Mouse (Mus musculus): ENCODE results near the gene Frat1. TPM values are rescaled to one million over a fixed set of nuclear protein-coding genes. Genes with fewer than 3 reads are reported as not detected.
"Not testable (repeated sequence)": the region's sequence is repeated elsewhere in the genome, so short reads cannot be mapped to it uniquely, and the experiment has no call there.

Frat1 gene
- total RNA-seq, 2 experiments from 2014 or later: 20.4 to 21.7 TPM

- intact Hi-C loops (cut with DNase I): no loop called here
Observed at GRCm38 (mm10) chr19:41841105-41841750, 11.5 kb downstream of the Frat1 start.

GRCm38 (mm10) chr19:41842196-41842595 lies 12.4 kb downstream of the Frat1 start:
- intact Hi-C loops (cut with DNase I): no loop called here
- peak; percentile 16 for DNase-seq

More at GRCm38 (mm10) chr19:41841105-41841750, 11.5 kb downstream of the Frat1 start:
- DNase-seq: no peak

- intact Hi-C loops (cut with DNase I): no loop called here
- no peak for DNase-seq
Observed at GRCm38 (mm10) chr19:41842706-41843105, 12.9 kb downstream of the Frat1 start.

- intact Hi-C loops (cut with DNase I): no loop called here
- no peak for DNase-seq
Observed at GRCm38 (mm10) chr19:41844345-41844744, 14.6 kb downstream of the Frat1 start.

GRCm38 (mm10) chr19:41846366-41847090 lies 16.8 kb downstream of the Frat1 start:
- no peak for DNase-seq
- intact Hi-C loops (cut with DNase I): no loop called here

GRCm38 (mm10) chr19:41847091-41847581 lies 17.4 kb downstream of the Frat1 start:
- intact Hi-C loops (cut with DNase I): no loop called here
- peak; percentile 39 for DNase-seq

GRCm38 (mm10) chr19:41847614-41847991 lies 17.8 kb downstream of the Frat1 start:
- peak; percentile 53 for DNase-seq
- intact Hi-C loops (cut with DNase I): not testable (repeated sequence)

- DNase-seq: peak; percentile 92
- intact Hi-C loops (cut with DNase I): no loop called here
Observed at GRCm38 (mm10) chr19:41847992-41848851, 18.5 kb downstream of the Frat1 start, which contains the start of gene Frat2. TSS of gene Frat2 (minus strand) at chr19:41848132.

- no peak for DNase-seq
- intact Hi-C loops (cut with DNase I): no loop called here
Observed at GRCm38 (mm10) chr19:41850021-41850718, 20.4 kb downstream of the Frat1 start.

- DNase-seq: no peak
- intact Hi-C loops (cut with DNase I): no loop called here
Observed at GRCm38 (mm10) chr19:41850719-41851543, 21.2 kb downstream of the Frat1 start.

- intact Hi-C loops (cut with DNase I): no loop called here
- no peak for DNase-seq
Observed at GRCm38 (mm10) chr19:41852423-41852822, 22.7 kb downstream of the Frat1 start.

GRCm38 (mm10) chr19:41857086-41857762 lies 27.5 kb downstream of the Frat1 start:
- intact Hi-C loops (cut with DNase I): no loop called here
- no peak for DNase-seq

GRCm38 (mm10) chr19:41857816-41858310 lies 28.1 kb downstream of the Frat1 start:
- intact Hi-C loops (cut with DNase I): no loop called here

GRCm38 (mm10) chr19:41866707-41867106 lies 36.9 kb downstream of the Frat1 start:
- no peak for DNase-seq
- intact Hi-C loops (cut with DNase I): no loop called here

More at GRCm38 (mm10) chr19:41857816-41858310, 28.1 kb downstream of the Frat1 start:
- DNase-seq: no peak

- no peak for DNase-seq
- intact Hi-C loops (cut with DNase I): no loop called here
Observed at GRCm38 (mm10) chr19:41869296-41869695, 39.5 kb downstream of the Frat1 start.

GRCm38 (mm10) chr19:41869946-41870345 lies 40.2 kb downstream of the Frat1 start:
- intact Hi-C loops (cut with DNase I); DNase-seq: not testable (repeated sequence)

- intact Hi-C loops (cut with DNase I): no loop called here
- DNase-seq: no peak
Observed at GRCm38 (mm10) chr19:41872285-41872684, 42.5 kb downstream of the Frat1 start.

- intact Hi-C loops (cut with DNase I): no loop called here
- no peak for DNase-seq
Observed at GRCm38 (mm10) chr19:41874356-41874755, 44.6 kb downstream of the Frat1 start.

GRCm38 (mm10) chr19:41881842-41882241 lies 52.1 kb downstream of the Frat1 start:
- DNase-seq: no peak
- intact Hi-C loops (cut with DNase I): no loop called here
